Mouse (Mus musculus) liver, postnatal 0 days (tissue): ENCODE results near the gene Kdm8.

Experiments
- CTCF ChIP-seq: sonication (generic); IDR thresholded peaks from 2 replicates; pipeline ENCODE4 v1.5.1; 2016; ENCODE audit warnings: antibody characterized with exemption, low read depth
- EP300 ChIP-seq: IDR thresholded peaks from 2 replicates; pipeline ENCODE4 v1.6.1; 2016; ENCODE audit warnings: antibody characterized with exemption, low read depth, mild to moderate bottlenecking

DNA sequence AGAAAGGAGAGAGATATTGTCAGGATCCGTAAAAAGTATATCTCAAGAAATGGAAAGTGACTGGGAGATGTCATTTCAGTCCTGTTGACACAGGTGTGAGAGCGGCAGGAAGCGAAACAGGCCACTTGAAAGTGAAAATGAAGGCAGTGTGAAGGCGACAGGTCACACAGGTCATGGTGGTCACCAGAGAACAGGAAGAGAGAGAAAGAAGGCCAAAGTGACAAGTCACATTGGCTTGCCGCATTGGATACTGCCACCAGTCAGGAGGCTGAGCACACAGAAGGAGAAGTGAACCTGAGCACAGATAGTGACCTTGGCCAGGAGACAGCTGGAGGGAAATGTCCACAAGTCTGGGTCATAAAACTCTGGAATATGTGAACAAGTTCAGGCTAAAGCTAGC lies 67.0 kb downstream of the Kdm8 start:
- TF ChIP-seq CTCF = no peak
- no peak for TF ChIP-seq EP300
